Mouse (Mus musculus) forebrain, embryonic 11.5 days (tissue): ENCODE results near the gene Olfr30. TPM values are rescaled to one million over a fixed set of nuclear protein-coding genes. Genes with fewer than 3 reads are reported as not detected.

Experiments used
- ATAC-seq: fragments of 200-750 bp; cut with Nextera tagmentation; replicated peaks from 2 replicates; pipeline ENCODE4 v1.8.0; 2017; ENCODE audit warnings: moderate TSS enrichment; ENCODE audit not compliant: low FRiP score
- DNase-seq: peaks from one replicate; pipeline ENCODE4 v3.0.0-alpha.2; 2017; ENCODE audit warnings: low spot score
- H3K27ac ChIP-seq: fragments of 300-500 bp; sonication (generic); 2 replicates; pipeline ENCODE4 v1.5.1; 2014; ENCODE audit warnings: low read depth, low read length
- H3K27me3 ChIP-seq: fragments of 300-500 bp; sonication (generic); 2 replicates; pipeline ENCODE4 v1.6.1; 2014; ENCODE audit warnings: mild to moderate bottlenecking, low read length, mixed read lengths; ENCODE audit not compliant: control insufficient read depth, insufficient read depth
- H3K36me3 ChIP-seq: fragments of 300-500 bp; sonication (generic); 2 replicates; pipeline ENCODE4 v1.6.1; 2014; ENCODE audit warnings: mild to moderate bottlenecking, low read length, moderate library complexity, mixed read lengths; ENCODE audit not compliant: control insufficient read depth, insufficient read depth
- H3K4me1 ChIP-seq: fragments of 300-500 bp; sonication (generic); replicated peaks from 2 replicates; pipeline ENCODE4 v1.6.1; 2014; ENCODE audit warnings: low read length, mixed read lengths; ENCODE audit not compliant: control insufficient read depth, insufficient read depth
- H3K4me2 ChIP-seq: fragments of 300-500 bp; sonication (generic); 2 replicates; pipeline ENCODE4 v1.6.1; 2014; ENCODE audit warnings: low read depth, mild to moderate bottlenecking, low read length, moderate library complexity, mixed read lengths; ENCODE audit not compliant: severe bottlenecking
- H3K4me3 ChIP-seq: fragments of 300-500 bp; sonication (generic); 2 replicates; pipeline ENCODE4 v1.5.1; 2014; ENCODE audit warnings: low read depth, low read length
- H3K9ac ChIP-seq: fragments of 300-500 bp; sonication (generic); 2 replicates; pipeline ENCODE4 v1.6.1; 2014; ENCODE audit warnings: low read length
- H3K9me3 ChIP-seq: fragments of 300-500 bp; sonication (generic); 2 replicates; pipeline ENCODE4 v1.6.1; 2016; ENCODE audit warnings: low read length, mixed read lengths; ENCODE audit not compliant: control insufficient read depth
- WGBS: fragments of 180-500 bp; shearing (Covaris S2); extraction: QIAGEN DNeasy Blood & Tissue Kit; methylation state at CpG from one replicate; pipeline ENCODE4 v1.1.7; 2014; 5-methylcytosine and 5-hydroxymethylcytosine counted together
- polyA plus RNA-seq: library from polyadenylated mRNA; unstranded; fragments of >200 nt; fragmentation: Nextera tagmentation; extraction: Ambion mirVana; gene quantifications from 2 replicates; pipeline ENCODE4 v1.2.1, GENCODE M21; 2014

Gene Olfr30
- polyA plus RNA-seq, 1 experiment from 2014 or later: not detected

- no peak within 1 kb of the TSS for H3K27ac ChIP-seq
- H3K27me3 ChIP-seq: no peaks in the 10 kb centered on the region
- DNase-seq (no peak), ATAC-seq (no peak)
- H3K4me1 ChIP-seq: no peaks in the 10 kb centered on the region
- H3K36me3 ChIP-seq: no peaks in the 10 kb centered on the region
- no peak within 1 kb of the TSS for H3K4me2 ChIP-seq
- H3K9ac ChIP-seq: no peak within 1 kb of the TSS
- H3K9me3 ChIP-seq: no peaks in the 10 kb centered on the region
- 82% methylated on average over 3 of the region's 3 CpGs for whole genome bisulfite sequencing
- no peak within 1 kb of the TSS for H3K4me3 ChIP-seq
Observed at GRCm38 (mm10) chr11:58432259-58432658, 29.8 kb downstream of the Olfr30 start, which contains the start of gene Gm12253. TSS of gene Gm12253 (plus strand) at chr11:58432559.

GRCm38 (mm10) chr11:58420815-58421214 is 41.3 kb downstream of the Olfr30 start, which contains the start of gene 1810065E05Rik:
TSS of gene 1810065E05Rik (plus strand) at chr11:58421111.
- no peak for DNase-seq
- no peaks in the 10 kb centered on the region for H3K4me1 ChIP-seq
- H3K4me3 ChIP-seq: no peak within 1 kb of the TSS
- H3K9ac ChIP-seq: no peak within 1 kb of the TSS
- H3K4me2 ChIP-seq: no peak within 1 kb of the TSS
- WGBS: 79% methylated on average over 1 of the region's 1 CpGs
- no peaks in the 10 kb centered on the region for H3K9me3 ChIP-seq
- H3K36me3 ChIP-seq: no peaks in the 10 kb centered on the region
- no peak for ATAC-seq
- H3K27me3 ChIP-seq: no peaks in the 10 kb centered on the region
- H3K27ac ChIP-seq: no peak within 1 kb of the TSS

- H3K4me1 ChIP-seq: no peaks in the 10 kb centered on the region
- no peak overlapping the region for H3K4me3 ChIP-seq
- 78% methylated on average over 3 of the region's 3 CpGs for WGBS
- no peaks in the 10 kb centered on the region for H3K36me3 ChIP-seq
- ATAC-seq: no peak
- H3K9ac ChIP-seq: no peak overlapping the region
- H3K27me3 ChIP-seq: no peaks in the 10 kb centered on the region
- no peaks in the 10 kb centered on the region for H3K9me3 ChIP-seq
- H3K27ac ChIP-seq: no peak overlapping the region
- no peak for DNase-seq
- H3K4me2 ChIP-seq: no peak overlapping the region
Observed at GRCm38 (mm10) chr11:58418336-58418735, 43.7 kb downstream of the Olfr30 start.

- DNase-seq: no peak
- WGBS: 80% methylated on average over 3 of the region's 3 CpGs
- ATAC-seq: no peak
Observed at GRCm38 (mm10) chr11:58408066-58408465, 54.0 kb downstream of the Olfr30 start.

More at GRCm38 (mm10) chr11:58408066-58408465, 54.0 kb downstream of the Olfr30 start:
- Histone ChIP-seq H3K9me3 (no peaks in the 10 kb centered on the region), H3K4me2 (no peak overlapping the region), H3K9ac (no peak overlapping the region), H3K4me3 (no peak overlapping the region), H3K4me1 (no peaks in the 10 kb centered on the region), H3K27me3 (no peaks in the 10 kb centered on the region), H3K36me3 (no peaks in the 10 kb centered on the region), H3K27ac (no peak overlapping the region)

Other genes starting within 250 kb of the Olfr30 start
- gene 4930438A08Rik, start 187.5 kb downstream of the Olfr30 start, polyA plus RNA-seq: 0.08 TPM in 1 of 2 replicates, not detected in the other
- gene Zfp692, start 155.2 kb downstream of the Olfr30 start, polyA plus RNA-seq: 17.4 and 20.0 TPM in 2 replicates
- 30.6 and 33.2 TPM in 2 replicates for gene Zfp672, start 131.9 kb downstream of the Olfr30 start, polyA plus RNA-seq
- 36.7 and 41.0 TPM in 2 replicates for gene Sh3bp5l, start 131.5 kb downstream of the Olfr30 start, polyA plus RNA-seq
- not detected in 2 replicates for gene Lypd8, start 83.2 kb downstream of the Olfr30 start, polyA plus RNA-seq
- gene 1810065E05Rik, start 41.2 kb downstream of the Olfr30 start, polyA plus RNA-seq: not detected in 2 replicates
- gene Gm12253, start 29.7 kb downstream of the Olfr30 start, polyA plus RNA-seq: not detected in 2 replicates
- not detected in 2 replicates for gene Lypd9, start 9.3 kb downstream of the Olfr30 start, polyA plus RNA-seq
- not detected in 2 replicates for gene Olfr332, start 30.3 kb upstream of the Olfr30 start, polyA plus RNA-seq
- not detected in 2 replicates for gene Olfr331, start 40.3 kb upstream of the Olfr30 start, polyA plus RNA-seq
- not detected in 2 replicates for gene Olfr330, start 72.6 kb upstream of the Olfr30 start, polyA plus RNA-seq
- not detected in 2 replicates for gene Olfr329-ps, start 84.2 kb upstream of the Olfr30 start, polyA plus RNA-seq
- 0.07 and 0.12 TPM in 2 replicates for gene Olfr328, start 93.4 kb upstream of the Olfr30 start, polyA plus RNA-seq
- not detected in 2 replicates for gene Olfr224, start 108.3 kb upstream of the Olfr30 start, polyA plus RNA-seq
- gene Olfr325, start 115.5 kb upstream of the Olfr30 start, polyA plus RNA-seq: not detected in 2 replicates
- not detected in 2 replicates for gene Olfr324, start 132.8 kb upstream of the Olfr30 start, polyA plus RNA-seq
- gene 2210407C18Rik, start 153.8 kb upstream of the Olfr30 start, polyA plus RNA-seq: not detected in 2 replicates
- gene Olfr323, start 168.2 kb upstream of the Olfr30 start, polyA plus RNA-seq: not detected in 2 replicates
- 0.55 and 0.60 TPM in 2 replicates for gene Trim58, start 178.2 kb upstream of the Olfr30 start, polyA plus RNA-seq
- gene Olfr322, start 196.5 kb upstream of the Olfr30 start, polyA plus RNA-seq: not detected in 2 replicates
- not detected in 2 replicates for gene Olfr320, start 218.8 kb upstream of the Olfr30 start, polyA plus RNA-seq
- gene Olfr319, start 236.9 kb upstream of the Olfr30 start, polyA plus RNA-seq: not detected in 2 replicates